Mouse (Mus musculus) cerebellum, adult 11 months (tissue): Measurements from ENCODE around the gene Vps9d1.
"Not testable (repeated sequence)": the region's sequence is repeated elsewhere in the genome, so short reads cannot be mapped to it uniquely, and the experiment has no call there.

ENCODE experiments used
- DNase-seq: peaks from one replicate; pipeline ENCODE4 v3.0.0; 2022

The Vps9d1 gene

GRCm38 (mm10) chr8:123252925-123253324, 1.2 kb downstream of the Vps9d1 start:
- DNase-seq: no peak

- no peak for DNase-seq
Measured at GRCm38 (mm10) chr8:123250940-123251339, 3.2 kb downstream of the Vps9d1 start.

- DNase-seq: no peak
Measured at GRCm38 (mm10) chr8:123248596-123248995, 5.6 kb downstream of the Vps9d1 start.

GRCm38 (mm10) chr8:123247748-123248147, 6.4 kb downstream of the Vps9d1 start:
- DNase-seq: no peak

- no peak for DNase-seq
Measured at GRCm38 (mm10) chr8:123245543-123245942, 8.6 kb downstream of the Vps9d1 start.

GRCm38 (mm10) chr8:123244382-123244781, 9.8 kb downstream of the Vps9d1 start:
- no peak for DNase-seq

- no peak for DNase-seq
Measured at GRCm38 (mm10) chr8:123243053-123243452, 11.1 kb downstream of the Vps9d1 start.

GRCm38 (mm10) chr8:123242107-123242923, 11.8 kb downstream of the Vps9d1 start:
- DNase-seq: no peak

- DNase-seq: no peak
Measured at GRCm38 (mm10) chr8:123239398-123239797, 14.8 kb downstream of the Vps9d1 start.

- peak; percentile 80 for DNase-seq
Measured at GRCm38 (mm10) chr8:123235520-123236497, 18.3 kb downstream of the Vps9d1 start, which contains the start of gene Spata2l. Spata2l (minus strand) TSS chr8:123236233.

GRCm38 (mm10) chr8:123234918-123235519, 19.1 kb downstream of the Vps9d1 start:
- DNase-seq: peak; percentile 48

GRCm38 (mm10) chr8:123233760-123234159, 20.4 kb downstream of the Vps9d1 start:
- no peak for DNase-seq

GRCm38 (mm10) chr8:123233300-123233699, 20.8 kb downstream of the Vps9d1 start:
- no peak for DNase-seq

GRCm38 (mm10) chr8:123232553-123232952, 21.6 kb downstream of the Vps9d1 start:
- DNase-seq: no peak

- no peak for DNase-seq
Measured at GRCm38 (mm10) chr8:123231742-123232141, 22.4 kb downstream of the Vps9d1 start.

GRCm38 (mm10) chr8:123230326-123230725, 23.8 kb downstream of the Vps9d1 start:
- DNase-seq: not testable (repeated sequence)

- DNase-seq: no peak
Measured at GRCm38 (mm10) chr8:123228416-123228815, 25.7 kb downstream of the Vps9d1 start.

- DNase-seq: peak; percentile 89
Measured at GRCm38 (mm10) chr8:123224278-123225266, 29.6 kb downstream of the Vps9d1 start, which contains the start of gene Cdk10. Cdk10 (plus strand) TSS chr8:123224842.

GRCm38 (mm10) chr8:123220917-123221316, 33.2 kb downstream of the Vps9d1 start:
- DNase-seq: no peak

GRCm38 (mm10) chr8:123215430-123215829, 38.7 kb downstream of the Vps9d1 start:
- DNase-seq: no peak

GRCm38 (mm10) chr8:123213118-123213772, 40.9 kb downstream of the Vps9d1 start:
- no peak for DNase-seq
